Mouse (Mus musculus) ES-CJ7 (cell line): ENCODE results near the gene Mgst3.

ENCODE experiments used
- DNase-seq: peaks from one replicate; pipeline ENCODE4 v3.0.0; 2011; ENCODE audit warnings: low read depth, low spot score

Gene Mgst3

GRCm38 (mm10) chr1:167393683-167394492, at the start of gene Mgst3:
TSS of gene Mgst3 (minus strand) at chr1:167393841.
- peak; percentile 99 for DNase-seq

- no peak for DNase-seq
Observed at GRCm38 (mm10) chr1:167438231-167438885, 44.7 kb upstream of the Mgst3 start.

- no peak for DNase-seq
Observed at GRCm38 (mm10) chr1:167437091-167437490, 43.5 kb upstream of the Mgst3 start.

- DNase-seq, result no peak
Observed at GRCm38 (mm10) chr1:167436186-167436975, 42.7 kb upstream of the Mgst3 start.

GRCm38 (mm10) chr1:167434931-167435330, 41.3 kb upstream of the Mgst3 start:
- DNase-seq, result no peak

- DNase-seq, result no peak
Observed at GRCm38 (mm10) chr1:167430976-167431676, 37.5 kb upstream of the Mgst3 start.

- no peak for DNase-seq
Observed at GRCm38 (mm10) chr1:167426681-167427080, 33.0 kb upstream of the Mgst3 start.

- no peak for DNase-seq
Observed at GRCm38 (mm10) chr1:167425572-167425971, 31.9 kb upstream of the Mgst3 start.

- DNase-seq, result no peak
Observed at GRCm38 (mm10) chr1:167422501-167423240, 29.0 kb upstream of the Mgst3 start.

- DNase-seq, result peak; percentile 87
Observed at GRCm38 (mm10) chr1:167414846-167415245, 21.2 kb upstream of the Mgst3 start.

- no peak for DNase-seq
Observed at GRCm38 (mm10) chr1:167411991-167412715, 18.5 kb upstream of the Mgst3 start.

- DNase-seq, result no peak
Observed at GRCm38 (mm10) chr1:167409601-167410000, 16.0 kb upstream of the Mgst3 start.

GRCm38 (mm10) chr1:167405237-167405636, 11.6 kb upstream of the Mgst3 start:
- DNase-seq, result no peak

GRCm38 (mm10) chr1:167393281-167393680, 360 bp downstream of the Mgst3 start:
- DNase-seq, result peak; percentile 57

GRCm38 (mm10) chr1:167392687-167393086, 954 bp downstream of the Mgst3 start:
- DNase-seq, result no peak

GRCm38 (mm10) chr1:167392031-167392640, 1.5 kb downstream of the Mgst3 start:
- no peak for DNase-seq

- DNase-seq, result no peak
Observed at GRCm38 (mm10) chr1:167391241-167391640, 2.4 kb downstream of the Mgst3 start.

GRCm38 (mm10) chr1:167390381-167390780, 3.3 kb downstream of the Mgst3 start:
- no peak for DNase-seq

GRCm38 (mm10) chr1:167389584-167389983, 4.1 kb downstream of the Mgst3 start:
- no peak for DNase-seq

GRCm38 (mm10) chr1:167388571-167388970, 5.1 kb downstream of the Mgst3 start:
- DNase-seq, result no peak
